Comparison of ENCODE assay signal across 9 mouse cellular contexts in genomic region chr13:73117633-73118076, GRCm38 (mm10).
DNase-seq lines count a peak whose midpoint lies in the region; ATAC-seq and TF ChIP-seq lines count a peak whose summit lies in the region.
"Had no signal": no experiment of that assay in that cellular context is flagged by ENCODE, and none has a peak within 500 bp of the region (broad histone marks: within the 10 kb centered on the region; RNA-seq: fewer than 3 reads in every experiment).

No protein-coding gene starts in this region.

- ATAC-seq in embryonic facial prominence, embryonic 11.5 days (replicated peaks; ENCODE audit: insufficient number of reproducible peaks, low FRiP score, low TSS enrichment, low read depth), result 0 out of 2 replicates have a peak, but pooled peaks have one; percentile 18
- no peak for ATAC-seq in stomach, embryonic 14.5 days (ENCODE audit: insufficient number of reproducible peaks, insufficient read depth, low FRiP score, low read depth)
- no peak for ATAC-seq in stomach, postnatal 0 days (ENCODE audit: low FRiP score, low TSS enrichment)
- ATAC-seq in midbrain, embryonic 12.5 days (ENCODE audit: low FRiP score, low read depth), result peak; percentile 68
- ATAC-seq in granulocyte monocyte progenitor cell, adult 5-6 weeks (replicated peaks; ENCODE audit: poor library complexity, severe bottlenecking), result no peak

- no peak for DNase-seq in embryonic facial prominence, embryonic 11.5 days (ENCODE audit: low spot score)
- DNase-seq in embryonic facial prominence, embryonic 10.5 days (ENCODE audit: low spot score), result no peak
- DNase-seq in stomach, postnatal 0 days (ENCODE audit: low spot score), result no peak
- DNase-seq in lung, postnatal 36 days, result no peak
- DNase-seq in thymus, postnatal 14 days, result no peak
- DNase-seq: gastrocnemius, postnatal 10 days had no signal

- no peaks in the 10 kb centered on the region; the same call in 1 of the 2 replicates for H3K27me3 ChIP-seq in embryonic facial prominence, embryonic 11.5 days (ENCODE audit: control insufficient read depth, insufficient read depth, low read length)
- peaks cover 5% of the 10 kb centered on the region for H3K27me3 ChIP-seq in embryonic facial prominence, embryonic 10.5 days (replicated peaks; ENCODE audit: low read depth, poor library complexity, severe bottlenecking)
- H3K27me3 ChIP-seq in stomach, embryonic 14.5 days (ENCODE audit: control insufficient read depth, insufficient read depth, low read length), result no peaks in the 10 kb centered on the region
- H3K27me3 ChIP-seq in stomach, postnatal 0 days (ENCODE audit: control insufficient read depth, insufficient read depth, low read length), result no peaks in the 10 kb centered on the region
- H3K27me3 ChIP-seq in midbrain, embryonic 12.5 days, result peaks cover 43% of the 10 kb centered on the region

- no peak overlapping the region for H3K27ac ChIP-seq in embryonic facial prominence, embryonic 11.5 days (replicated peaks; ENCODE audit: low read depth, low read length)
- H3K27ac ChIP-seq in embryonic facial prominence, embryonic 10.5 days (replicated peaks), result no peak overlapping the region
- H3K27ac ChIP-seq in stomach, embryonic 14.5 days (ENCODE audit: low read length), result no peak overlapping the region
- H3K27ac ChIP-seq in stomach, postnatal 0 days (replicated peaks), result no peak overlapping the region
- H3K27ac ChIP-seq in midbrain, embryonic 12.5 days (replicated peaks), result peak overlapping the region; percentile 75

- no peak for TF ChIP-seq CTCF in stomach, postnatal 0 days (IDR thresholded peaks at IDR 0.05; ENCODE audit: low read depth)

- no peak overlapping the region for H3K4me3 ChIP-seq in embryonic facial prominence, embryonic 11.5 days (ENCODE audit: low read depth, low read length)
- no peak overlapping the region for H3K4me3 ChIP-seq in embryonic facial prominence, embryonic 10.5 days
- no peak overlapping the region for H3K4me3 ChIP-seq in stomach, embryonic 14.5 days (ENCODE audit: low read depth, low read length)
- H3K4me3 ChIP-seq in stomach, postnatal 0 days (ENCODE audit: low read depth, low read length), result no peak overlapping the region
- H3K4me3 ChIP-seq in midbrain, embryonic 12.5 days, result 0 out of 2 replicates have a peak overlapping the region, but pooled peaks have one; percentile 21

- 84% methylated on average over 15 of the region's 15 CpGs for WGBS in embryonic facial prominence, embryonic 11.5 days
- 83% methylated on average over 15 of the region's 15 CpGs for WGBS in embryonic facial prominence, embryonic 10.5 days
- 66% methylated on average over 15 of the region's 15 CpGs for WGBS in stomach, embryonic 14.5 days
- WGBS in stomach, postnatal 0 days, result 53% methylated on average over 15 of the region's 15 CpGs
- 43% methylated on average over 15 of the region's 15 CpGs for WGBS in midbrain, embryonic 12.5 days

- TF ChIP-seq EP300 in stomach, postnatal 0 days (optimal IDR thresholded peaks at IDR 0.05), result no peak

- no peaks in the 10 kb centered on the region for H3K4me1 ChIP-seq in embryonic facial prominence, embryonic 11.5 days (ENCODE audit: control insufficient read depth, insufficient read depth, low read length)
- no peaks in the 10 kb centered on the region for H3K4me1 ChIP-seq in embryonic facial prominence, embryonic 10.5 days
- H3K4me1 ChIP-seq in stomach, embryonic 14.5 days (ENCODE audit: control insufficient read depth, insufficient read depth, low read length), result no peaks in the 10 kb centered on the region
- no peaks in the 10 kb centered on the region for H3K4me1 ChIP-seq in stomach, postnatal 0 days (replicated peaks; ENCODE audit: control insufficient read depth, insufficient read depth)
- H3K4me1 ChIP-seq in midbrain, embryonic 12.5 days, result peaks cover 19% of the 10 kb centered on the region

- H3K9ac ChIP-seq in embryonic facial prominence, embryonic 11.5 days (replicated peaks; ENCODE audit: low read length), result no peak overlapping the region
- no peak overlapping the region for H3K9ac ChIP-seq in stomach, embryonic 14.5 days (replicated peaks; ENCODE audit: low read depth, low read length)
- no peak overlapping the region for H3K9ac ChIP-seq in stomach, postnatal 0 days (ENCODE audit: low read length)
- H3K9ac ChIP-seq in midbrain, embryonic 12.5 days (replicated peaks), result no peak overlapping the region

- no peak overlapping the region for H3K4me2 ChIP-seq in embryonic facial prominence, embryonic 11.5 days (ENCODE audit: low read depth, low read length)
- H3K4me2 ChIP-seq in stomach, embryonic 14.5 days (replicated peaks; ENCODE audit: low read depth, low read length), result peak overlapping the region; percentile 28
- H3K4me2 ChIP-seq in stomach, postnatal 0 days (replicated peaks; ENCODE audit: low read depth), result no peak overlapping the region; the same call in 1 of the 2 replicates
- H3K4me2 ChIP-seq in midbrain, embryonic 12.5 days (replicated peaks), result peak overlapping the region; percentile 41

- H3K9me3 ChIP-seq in embryonic facial prominence, embryonic 11.5 days (replicated peaks; ENCODE audit: control insufficient read depth, low read length), result no peaks in the 10 kb centered on the region
- H3K9me3 ChIP-seq in embryonic facial prominence, embryonic 10.5 days, result no peaks in the 10 kb centered on the region
- no peaks in the 10 kb centered on the region for H3K9me3 ChIP-seq in stomach, embryonic 14.5 days (ENCODE audit: control insufficient read depth, low read depth, low read length)
- no peaks in the 10 kb centered on the region for H3K9me3 ChIP-seq in stomach, postnatal 0 days (ENCODE audit: control insufficient read depth, low read length)
- no peaks in the 10 kb centered on the region for H3K9me3 ChIP-seq in midbrain, embryonic 12.5 days

- H3K36me3 ChIP-seq in embryonic facial prominence, embryonic 11.5 days (replicated peaks; ENCODE audit: control insufficient read depth, insufficient read depth, low read depth, low read length), result no peaks in the 10 kb centered on the region
- H3K36me3 ChIP-seq in embryonic facial prominence, embryonic 10.5 days (replicated peaks), result no peaks in the 10 kb centered on the region
- no peaks in the 10 kb centered on the region for H3K36me3 ChIP-seq in stomach, embryonic 14.5 days (ENCODE audit: control insufficient read depth, insufficient read depth, low read length)
- no peaks in the 10 kb centered on the region for H3K36me3 ChIP-seq in stomach, postnatal 0 days (ENCODE audit: control insufficient read depth, insufficient read depth, low read length)
- no peaks in the 10 kb centered on the region for H3K36me3 ChIP-seq in midbrain, embryonic 12.5 days

Comparison
In these comparisons a context has a peak if more than half of its experiments do, and no peak if none do; other contexts are left out.
1. H3K4me2 ChIP-seq: peak in stomach, embryonic 14.5 days (single experiment) and midbrain, embryonic 12.5 days (single experiment); none in embryonic facial prominence, embryonic 11.5 days (single experiment) and stomach, postnatal 0 days (single experiment).
2. ATAC-seq: peak in embryonic facial prominence, embryonic 11.5 days (single experiment) and midbrain, embryonic 12.5 days (single experiment); none in stomach, embryonic 14.5 days (single experiment), stomach, postnatal 0 days (single experiment) and granulocyte monocyte progenitor cell, adult 5-6 weeks (single experiment).